Mouse (Mus musculus) lung, postnatal 0 days (tissue): Measurements from ENCODE around the gene Foxred1.

Experiments
- CTCF ChIP-seq: IDR thresholded peaks from 2 replicates; pipeline ENCODE4 v1.5.1; 2016; ENCODE audit warnings: antibody characterized with exemption, mild to moderate bottlenecking
- EP300 ChIP-seq: IDR thresholded peaks from 2 replicates; pipeline ENCODE4 v1.6.1; 2016; ENCODE audit warnings: antibody characterized with exemption, mild to moderate bottlenecking, control low read depth

DNA sequence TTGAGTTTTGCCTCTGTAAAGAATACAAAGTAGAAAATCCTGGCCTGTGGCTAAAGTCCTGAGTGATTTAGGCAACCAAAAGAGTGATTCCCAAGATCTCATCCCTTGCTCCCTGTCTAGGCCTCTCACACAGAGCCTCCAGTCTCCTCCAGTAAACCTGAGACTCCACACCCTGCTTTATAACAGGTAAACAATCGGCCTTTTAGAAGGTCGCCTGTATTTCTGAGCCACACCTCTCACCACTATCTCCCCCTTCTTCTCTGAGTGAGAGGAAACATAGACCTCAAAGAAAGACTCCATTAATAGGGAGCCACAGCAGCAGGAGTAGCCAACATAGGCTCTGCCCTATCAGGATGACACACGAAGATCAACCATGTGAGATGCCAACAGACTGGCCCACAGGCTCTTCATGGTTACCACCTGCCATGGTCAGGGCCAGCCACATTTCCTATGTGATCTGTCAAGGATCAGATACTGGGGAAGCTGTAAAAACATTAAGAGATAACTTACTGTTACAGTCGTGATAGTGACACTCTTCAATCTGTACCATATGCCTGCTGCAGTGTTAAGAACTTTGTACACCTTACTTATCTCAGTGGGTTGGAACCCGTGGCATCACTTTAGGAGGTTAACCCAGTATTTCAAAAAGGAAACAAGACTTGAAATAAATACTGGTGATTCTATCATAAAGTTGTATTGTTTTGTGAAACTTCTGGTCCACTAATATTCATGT lies 46.5 kb downstream of the Foxred1 start:
- no peak for TF ChIP-seq CTCF
- no peak for TF ChIP-seq EP300
